Mouse (Mus musculus): ENCODE results near the gene Mad2l2.
"Not testable (repeated sequence)": the region's sequence is repeated elsewhere in the genome, so short reads cannot be mapped to it uniquely, and the experiment has no call there.

Mad2l2 gene

GRCm38 (mm10) chr4:148166986-148167385 is 36.8 kb downstream of the Mad2l2 start:
- in situ Hi-C loops (cut with MboI): loop anchor here (10.0 to 25.0 kb wide), 3 partner anchors 52 to 445 kb away; partner anchors contain the start of genes Masp2, Mtor and Ubiad1

- in situ Hi-C loops (cut with MboI): loop anchor here (10.0 to 25.0 kb wide), 3 partner anchors 53 to 444 kb away; partner anchors contain the start of genes Masp2, Mtor and Ubiad1
These were observed 38.1 kb downstream of the Mad2l2 start for GRCm38 (mm10) chr4:148168287-148168686.

- in situ Hi-C loops (cut with MboI): loop anchor here (10.0 to 25.0 kb wide), 3 partner anchors 55 to 443 kb away; partner anchors contain the start of genes Masp2, Mtor and Ubiad1
These were observed 39.4 kb downstream of the Mad2l2 start for GRCm38 (mm10) chr4:148169586-148169985.

GRCm38 (mm10) chr4:148170842-148171241 is 40.7 kb downstream of the Mad2l2 start:
- in situ Hi-C loops (cut with MboI): loop anchor here (25.0 kb wide), 2 partner anchors 266 to 441 kb away; partner anchors contain the start of genes Masp2, Mtor and Ubiad1

- in situ Hi-C loops (cut with MboI): loop anchor here (25.0 kb wide), 2 partner anchors 266 to 441 kb away; partner anchors contain the start of genes Masp2, Mtor and Ubiad1
These were observed 41.1 kb downstream of the Mad2l2 start for GRCm38 (mm10) chr4:148171261-148171660.

- in situ Hi-C loops (cut with MboI): loop anchor here (25.0 kb wide), 2 partner anchors 263 to 438 kb away; partner anchors contain the start of genes Masp2, Mtor and Ubiad1
These were observed 43.8 kb downstream of the Mad2l2 start for GRCm38 (mm10) chr4:148173811-148174494.

- in situ Hi-C loops (cut with MboI): loop anchor here (25.0 kb wide), 2 partner anchors 263 to 438 kb away; partner anchors contain the start of genes Masp2, Mtor and Ubiad1
These were observed 44.3 kb downstream of the Mad2l2 start for GRCm38 (mm10) chr4:148174495-148174862.

GRCm38 (mm10) chr4:148176603-148177002 is 46.4 kb downstream of the Mad2l2 start:
- in situ Hi-C loops (cut with MboI): not testable (repeated sequence)

- in situ Hi-C loops (cut with MboI): no loop called here
These were observed 47.5 kb downstream of the Mad2l2 start for GRCm38 (mm10) chr4:148177716-148178115.

GRCm38 (mm10) chr4:148181483-148181882 is 51.3 kb downstream of the Mad2l2 start:
- in situ Hi-C loops (cut with MboI): no loop called here

- in situ Hi-C loops (cut with MboI): no loop called here
These were observed 52.2 kb downstream of the Mad2l2 start for GRCm38 (mm10) chr4:148182363-148182762.

- in situ Hi-C loops (cut with MboI): no loop called here
These were observed 54.4 kb downstream of the Mad2l2 start for GRCm38 (mm10) chr4:148184564-148184963.

GRCm38 (mm10) chr4:148185819-148186218 is 55.6 kb downstream of the Mad2l2 start:
- in situ Hi-C loops (cut with MboI): no loop called here

GRCm38 (mm10) chr4:148188767-148189166 is 58.6 kb downstream of the Mad2l2 start:
- in situ Hi-C loops (cut with MboI): not testable (repeated sequence)

GRCm38 (mm10) chr4:148192707-148193245 is 62.6 kb downstream of the Mad2l2 start:
- in situ Hi-C loops (cut with MboI): no loop called here

- in situ Hi-C loops (cut with MboI): no loop called here
These were observed 64.2 kb downstream of the Mad2l2 start for GRCm38 (mm10) chr4:148194400-148194799.

All from mature B cell (primary cell).